ENCODE assay signal across 7 mouse cellular contexts in genomic region chr7:114117444-114117905, GRCm38 (mm10). TPM values are rescaled to one million over a fixed set of nuclear protein-coding genes. Genes with fewer than 3 reads are reported as not detected.
A peak's percentile ranks its signal among the peaks of the same experiment; 100 is the strongest.
DNase-seq lines count a peak whose midpoint lies in the region; ATAC-seq and TF ChIP-seq lines count a peak whose summit lies in the region.

Rras2 (minus strand) TSS chr7:114117781.

- peaks cover 10% of the 10 kb centered on the region for H3K4me1 ChIP-seq in embryonic facial prominence, embryonic 12.5 days
- H3K4me1 ChIP-seq in limb, embryonic 12.5 days (replicated peaks) = peaks cover 17% of the 10 kb centered on the region
- peaks cover 21% of the 10 kb centered on the region for H3K4me1 ChIP-seq in midbrain, embryonic 15.5 days
- no peaks in the 10 kb centered on the region; the same call in 1 of the 2 replicates for H3K4me1 ChIP-seq in spleen, adult 2 months (ENCODE audit: control insufficient read depth, insufficient read depth, insufficient read length)

- DNase-seq in adrenal gland, postnatal 14 days = peak; percentile 93
- peak; percentile 82 for DNase-seq in heart, adult 8-10 months (ENCODE audit: low spot score)
- DNase-seq in kidney, adult 8-10 months = peak; percentile 89
- DNase-seq in spleen, adult 2 months (ENCODE audit: low read depth in 1 of 2, low spot score in 2 of 2) = peak; percentile 52 to 87

- H3K27me3 ChIP-seq in embryonic facial prominence, embryonic 12.5 days = no peaks in the 10 kb centered on the region
- no peaks in the 10 kb centered on the region; the same call in 1 of the 2 replicates for H3K27me3 ChIP-seq in limb, embryonic 12.5 days
- H3K27me3 ChIP-seq in midbrain, embryonic 15.5 days (replicated peaks) = 0 out of 2 replicates have a peak, but pooled peaks cover 2% of the 10 kb centered on the region
- H3K27me3 ChIP-seq in spleen, adult 2 months (ENCODE audit: control insufficient read depth, insufficient read depth, low read length) = no peaks in the 10 kb centered on the region

- H3K36me3 ChIP-seq in embryonic facial prominence, embryonic 12.5 days = no peaks in the 10 kb centered on the region
- no peaks in the 10 kb centered on the region for H3K36me3 ChIP-seq in limb, embryonic 12.5 days
- H3K36me3 ChIP-seq in midbrain, embryonic 15.5 days (replicated peaks) = no peaks in the 10 kb centered on the region
- no peaks in the 10 kb centered on the region for H3K36me3 ChIP-seq in spleen, adult 2 months (ENCODE audit: control insufficient read depth, insufficient read depth, low read length)

- WGBS in embryonic facial prominence, embryonic 12.5 days = under 1% methylated on average over 52 of the region's 55 CpGs
- under 1% methylated on average over 52 of the region's 55 CpGs for WGBS in limb, embryonic 12.5 days
- WGBS in midbrain, embryonic 15.5 days = under 1% methylated on average over 53 of the region's 55 CpGs
- under 1% methylated on average over 54 of the region's 55 CpGs for WGBS in spleen, adult 2 months

- peak within 1 kb of the TSS; percentile 91 for H3K27ac ChIP-seq in embryonic facial prominence, embryonic 12.5 days
- peak within 1 kb of the TSS; percentile 95 for H3K27ac ChIP-seq in limb, embryonic 12.5 days
- H3K27ac ChIP-seq in midbrain, embryonic 15.5 days = peak within 1 kb of the TSS; percentile 88
- H3K27ac ChIP-seq in spleen, adult 2 months (ENCODE audit: insufficient read depth, low read length) = peak within 1 kb of the TSS; percentile 94

- TF ChIP-seq POLR2A in spleen, adult 2 months (IDR thresholded peaks at IDR 0.05; ENCODE audit: low read depth, low read length) = peak; percentile 85

- ATAC-seq in embryonic facial prominence, embryonic 12.5 days (ENCODE audit: insufficient number of reproducible peaks, insufficient read depth, low FRiP score, low TSS enrichment) = peak; percentile 99
- ATAC-seq in limb, embryonic 12.5 days (ENCODE audit: insufficient number of reproducible peaks, insufficient read depth, low FRiP score, low TSS enrichment, low read depth) = peak; percentile 99
- peak; percentile 99 for ATAC-seq in midbrain, embryonic 15.5 days (replicated peaks)

- peak within 1 kb of the TSS; percentile 83 for H3K4me3 ChIP-seq in embryonic facial prominence, embryonic 12.5 days
- H3K4me3 ChIP-seq in limb, embryonic 12.5 days (replicated peaks) = peak within 1 kb of the TSS; percentile 88
- peak within 1 kb of the TSS; percentile 91 for H3K4me3 ChIP-seq in midbrain, embryonic 15.5 days
- H3K4me3 ChIP-seq in spleen, adult 2 months (ENCODE audit: extremely low read depth, insufficient read depth, insufficient read length) = peak within 1 kb of the TSS; percentile 99

- H3K9ac ChIP-seq in embryonic facial prominence, embryonic 12.5 days = peak within 1 kb of the TSS; percentile 75
- peak within 1 kb of the TSS; percentile 90 for H3K9ac ChIP-seq in limb, embryonic 12.5 days (replicated peaks)
- H3K9ac ChIP-seq in midbrain, embryonic 15.5 days = peak within 1 kb of the TSS; percentile 87

- peak within 1 kb of the TSS; percentile 75 for H3K4me2 ChIP-seq in embryonic facial prominence, embryonic 12.5 days (replicated peaks)
- H3K4me2 ChIP-seq in limb, embryonic 12.5 days = peak within 1 kb of the TSS; percentile 81
- peak within 1 kb of the TSS; percentile 77 for H3K4me2 ChIP-seq in midbrain, embryonic 15.5 days

- TF ChIP-seq CTCF in spleen, adult 2 months (IDR thresholded peaks at IDR 0.05; ENCODE audit: extremely low read depth, insufficient read depth, insufficient read length, insufficient replicate concordance) = no peak

- H3K9me3 ChIP-seq in embryonic facial prominence, embryonic 12.5 days = no peaks in the 10 kb centered on the region
- H3K9me3 ChIP-seq in limb, embryonic 12.5 days = no peaks in the 10 kb centered on the region
- H3K9me3 ChIP-seq in midbrain, embryonic 15.5 days = no peaks in the 10 kb centered on the region

RNA-seq across cellular contexts. Expression of gene Rras2, which starts in this region (rescaled TPM):
- total RNA-seq in adrenal gland, postnatal 14 days (2021) = 36.1 and 44.4 TPM in 2 replicates
- polyA plus RNA-seq in embryonic facial prominence, embryonic 12.5 days (2016; fragmentation: Nextera tagmentation; extraction: Ambion mirVana) = 23.4 and 24.4 TPM in 2 replicates
- total RNA-seq in heart, adult 8-10 months (2022) = 10 to 100 TPM; 42.5 to 68.2 (median 55.1) TPM
- 23.4 and 26.4 TPM in 2 replicates for polyA plus RNA-seq in limb, embryonic 12.5 days (2016; fragmentation: Nextera tagmentation; extraction: Ambion mirVana)
- polyA plus RNA-seq in midbrain, embryonic 15.5 days (2015; fragmentation: Nextera tagmentation; extraction: Ambion mirVana) = 20.7 and 21.6 TPM in 2 replicates
- polyA plus RNA-seq in spleen, adult 2 months (2012; rRNA removed) = 14.4 and 29.0 TPM in 2 replicates

Comparison
In these comparisons a context has a peak if more than half of its experiments do, and no peak if none do; other contexts are left out.
1. Peak in every context shown above with its lines: DNase-seq, ATAC-seq, H3K4me3 ChIP-seq and H3K27ac ChIP-seq.